Mouse (Mus musculus) right cerebral cortex, postnatal 14 days (tissue): ENCODE data around the gene Gm20388.
A peak's percentile ranks its signal among the peaks of the same experiment; 100 is the strongest.
"Not testable (repeated sequence)": the region's sequence is repeated elsewhere in the genome, so short reads cannot be mapped to it uniquely, and the experiment has no call there.

Source experiments
- DNase-seq: peaks from one replicate; pipeline ENCODE4 v3.0.0; 2022

Gm20388 gene

DNA sequence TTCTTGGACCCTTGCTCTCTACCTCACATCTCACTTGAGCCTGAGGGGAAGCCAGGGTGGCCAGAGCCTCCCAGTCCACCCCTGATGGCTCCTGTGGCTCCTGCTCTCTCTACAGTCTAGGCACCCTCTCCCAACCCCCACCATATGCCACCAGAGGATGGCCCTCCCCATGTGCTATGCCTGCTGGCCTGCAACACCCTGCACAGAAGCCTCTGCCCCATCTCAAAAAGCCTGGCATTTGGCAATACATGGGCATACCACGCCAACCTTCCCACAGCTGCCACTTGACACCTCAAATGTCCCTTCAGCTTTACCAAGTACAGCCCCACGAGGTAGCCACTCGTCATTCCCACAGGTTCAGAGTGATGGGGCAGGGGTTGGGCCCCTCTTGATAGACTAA, 1732.2 kb downstream of the Gm20388 start:
- no peak for DNase-seq

GRCm38 (mm10) chr8:121643384-121643783, 1732.7 kb downstream of the Gm20388 start:
- no peak for DNase-seq

DNA sequence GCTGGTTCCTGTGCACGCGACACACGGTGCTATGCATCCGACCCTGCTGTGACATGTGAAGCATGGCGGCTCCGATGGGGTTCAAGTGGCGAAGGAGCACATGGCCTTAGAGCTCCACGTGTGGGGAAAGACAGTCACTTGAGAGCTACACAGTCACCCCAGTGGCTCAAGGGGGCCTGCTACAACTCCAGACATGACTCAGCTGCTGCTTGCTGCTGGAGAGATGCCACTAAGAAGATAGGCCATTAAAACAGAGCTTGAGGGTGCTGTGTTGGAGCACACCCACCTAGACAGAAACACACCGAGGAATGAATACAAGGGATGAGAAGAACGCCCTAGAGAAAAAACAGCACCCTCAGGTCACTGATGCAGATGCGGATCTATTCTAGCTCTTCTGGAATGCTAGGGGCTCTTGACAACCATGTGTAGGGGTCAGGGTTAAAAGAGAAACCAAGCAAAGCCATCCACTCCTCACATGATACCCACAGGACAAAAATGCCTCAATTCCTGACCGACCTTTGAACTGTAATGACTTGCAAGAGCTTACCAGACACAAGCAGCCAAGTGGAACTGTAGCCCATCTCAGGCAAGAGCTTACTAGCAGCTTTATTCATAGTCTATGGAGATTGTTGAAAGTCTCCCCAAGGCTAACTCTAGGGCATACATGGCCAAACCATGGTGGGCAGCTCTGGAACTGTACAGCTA, 1737.0 kb downstream of the Gm20388 start:
- no peak for DNase-seq

GRCm38 (mm10) chr8:121648451-121648850, 1737.8 kb downstream of the Gm20388 start:
- no peak for DNase-seq

GRCm38 (mm10) chr8:121649423-121649822, 1738.8 kb downstream of the Gm20388 start:
- no peak for DNase-seq

DNA sequence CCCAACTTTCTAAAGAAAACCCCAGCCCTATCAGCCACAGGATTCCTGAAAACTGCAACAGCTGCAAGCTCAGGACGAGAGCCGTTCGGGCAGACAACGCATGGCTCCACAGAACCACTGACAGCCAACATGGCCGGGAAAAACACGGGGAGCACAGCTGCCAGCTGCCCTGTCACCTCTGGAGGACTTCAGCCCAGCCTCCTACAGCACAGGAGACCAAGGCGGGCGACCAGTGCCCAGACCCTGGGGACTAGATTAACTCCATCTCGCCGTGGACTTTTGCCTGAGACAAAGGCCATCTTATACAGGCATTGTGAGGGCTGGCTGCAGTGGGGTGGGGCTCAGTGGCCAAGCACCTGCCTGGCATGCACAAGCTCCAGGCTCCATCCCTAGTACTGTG, 1739.3 kb downstream of the Gm20388 start:
- no peak for DNase-seq

DNA sequence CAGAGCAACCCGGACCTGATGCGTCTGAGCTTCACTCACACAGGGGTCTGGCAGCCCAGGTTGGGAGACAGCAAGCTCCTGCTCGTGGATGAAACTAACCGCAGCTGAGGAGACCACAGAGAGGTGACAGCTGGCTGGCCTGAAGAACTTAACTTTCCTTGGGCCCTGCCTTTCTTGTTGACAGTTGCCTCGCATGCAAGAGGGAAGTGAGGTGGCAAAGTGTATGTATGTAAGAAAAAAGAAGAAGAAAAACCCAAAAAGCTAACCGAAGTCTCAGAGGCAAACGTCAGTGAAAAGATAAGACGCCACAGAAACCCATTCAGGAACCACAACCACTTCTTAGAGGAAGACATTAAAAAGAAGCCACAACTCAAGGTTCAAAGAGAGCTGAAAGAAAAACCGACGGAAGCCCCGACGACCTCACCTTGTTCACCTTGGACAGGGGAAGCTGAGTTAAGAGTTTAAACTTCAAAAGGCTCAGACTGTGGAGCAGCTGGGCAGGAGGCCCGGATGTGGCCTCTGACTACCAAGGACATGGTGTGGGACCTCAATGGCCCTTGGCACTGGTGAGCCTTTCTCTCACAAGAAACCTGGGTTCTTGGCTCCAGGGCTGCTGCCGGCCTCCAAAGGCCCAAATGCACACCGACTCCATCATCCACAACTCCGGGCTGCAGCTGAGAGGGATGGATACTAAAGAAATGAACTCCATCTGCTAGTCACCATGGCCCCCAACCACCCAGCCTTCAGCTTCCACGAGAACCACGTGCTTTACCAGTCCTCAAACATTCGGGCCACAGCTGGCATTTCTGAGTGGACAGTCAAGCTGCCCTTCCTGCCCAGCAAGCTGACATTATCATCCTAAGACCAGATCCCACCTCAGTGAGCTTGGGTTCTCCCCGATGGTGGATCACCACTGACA, 1740.0 kb downstream of the Gm20388 start:
- DNase-seq, result no peak

DNA sequence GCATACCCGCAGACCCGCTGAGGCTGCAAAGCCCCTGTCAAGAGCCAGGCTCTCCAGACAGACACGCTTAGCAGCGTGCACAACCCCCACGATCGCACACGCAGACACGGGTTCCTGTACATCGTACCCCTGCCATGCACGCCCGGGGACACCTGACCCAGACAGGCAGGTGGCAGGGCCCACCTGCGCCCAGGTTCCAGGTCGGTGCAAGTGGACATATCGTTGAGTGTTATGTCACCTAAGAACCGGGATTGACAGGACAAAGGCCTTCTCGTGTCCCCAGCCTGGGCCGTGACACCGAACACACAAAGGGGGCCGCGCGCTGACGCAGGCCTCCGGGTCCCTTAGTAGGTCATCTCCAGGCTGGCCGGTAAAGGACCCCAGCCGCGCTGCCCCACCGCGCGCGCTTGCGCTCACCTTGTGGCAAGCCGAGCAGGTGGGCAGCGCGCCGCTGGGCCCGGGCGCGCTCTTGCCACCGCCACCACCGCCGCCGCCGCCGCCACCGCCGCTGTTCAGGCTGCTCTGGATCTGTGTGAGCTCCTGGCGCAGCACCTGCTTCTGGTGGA, 1740.8 kb downstream of the Gm20388 start:
- peak; percentile 51 for DNase-seq

DNA sequence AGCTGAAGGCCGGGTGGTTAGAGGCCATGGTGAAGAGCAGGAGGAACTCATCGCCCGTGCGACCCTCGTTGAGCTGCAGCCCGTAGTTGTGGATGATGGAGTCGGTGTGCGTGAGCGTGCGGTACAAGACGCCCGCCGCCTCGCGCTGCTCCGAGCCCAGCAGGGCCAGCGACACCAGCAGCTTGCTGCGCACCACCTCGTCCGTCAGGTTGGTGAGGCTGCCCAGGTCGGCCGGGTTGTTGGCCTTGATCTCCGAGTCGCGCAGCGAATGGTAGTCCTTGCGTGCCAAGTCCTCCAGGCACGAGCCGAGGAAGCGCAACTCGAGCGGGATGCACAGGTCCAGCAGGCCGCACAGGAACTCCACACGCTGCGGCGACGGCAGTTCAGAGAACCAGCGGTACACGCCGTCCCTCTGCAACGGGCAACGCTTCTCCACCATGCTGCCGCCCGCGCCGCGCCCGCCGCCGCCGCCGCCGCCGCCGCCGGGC, 1741.3 kb downstream of the Gm20388 start:
- peak; percentile 43 for DNase-seq

- DNase-seq, result peak; percentile 99
Measured at GRCm38 (mm10) chr8:121652774-121653323, 1742.2 kb downstream of the Gm20388 start, which contains the start of gene Zcchc14. TSS of gene Zcchc14 (minus strand) at chr8:121652901.

DNA sequence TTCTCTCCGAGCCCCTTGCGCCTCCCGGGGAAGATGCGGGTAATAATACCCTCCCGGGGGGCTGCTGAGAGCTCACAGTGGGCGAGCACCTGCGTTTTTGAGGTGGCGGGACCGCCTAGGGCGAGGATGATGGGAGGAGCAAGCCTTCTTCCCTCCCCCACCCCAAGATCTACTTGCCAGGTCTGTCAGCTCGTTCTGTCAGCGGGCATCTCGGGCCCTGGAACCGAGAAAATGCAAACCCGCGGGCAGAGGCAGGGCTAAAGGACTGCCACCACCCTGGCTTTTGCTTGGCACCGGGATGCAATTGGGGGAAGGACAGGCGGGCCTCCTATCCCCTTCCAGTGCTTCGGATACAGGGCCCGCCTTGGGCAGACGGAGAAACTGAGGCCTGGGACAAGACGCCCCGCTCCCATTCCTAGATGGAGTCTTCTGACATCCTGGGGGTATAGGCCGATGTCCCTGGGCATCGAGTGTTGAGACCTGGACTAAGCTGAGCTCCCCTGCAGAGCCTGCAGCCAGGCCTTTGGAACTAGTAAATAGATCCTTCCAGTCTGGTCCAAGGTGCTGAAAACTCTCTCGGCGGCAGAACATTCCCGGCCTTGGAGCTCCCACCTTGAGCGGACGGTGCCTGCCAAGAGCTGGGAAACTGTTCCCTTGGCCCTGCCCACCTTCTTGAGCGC, 1742.8 kb downstream of the Gm20388 start:
- no peak for DNase-seq

DNA sequence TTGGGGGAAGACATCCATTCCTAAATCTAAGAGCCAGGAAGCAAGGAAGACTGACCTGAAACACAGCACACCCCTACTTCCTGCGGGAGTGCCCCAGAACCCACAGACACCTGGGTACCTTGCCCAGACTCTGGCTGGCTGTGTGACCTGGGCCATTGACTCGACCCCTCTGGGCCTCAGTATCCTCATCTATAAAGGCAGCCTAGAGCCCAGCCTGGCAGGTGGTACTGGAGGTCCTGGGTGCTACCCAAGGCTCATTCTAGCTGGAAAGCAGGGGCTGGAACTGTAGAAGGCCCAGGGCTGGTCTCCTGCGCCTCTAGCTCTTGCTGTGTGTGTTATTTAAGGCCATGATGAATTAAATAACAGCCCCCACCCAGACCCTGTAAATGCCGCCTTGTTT, 1743.5 kb downstream of the Gm20388 start:
- no peak for DNase-seq

DNA sequence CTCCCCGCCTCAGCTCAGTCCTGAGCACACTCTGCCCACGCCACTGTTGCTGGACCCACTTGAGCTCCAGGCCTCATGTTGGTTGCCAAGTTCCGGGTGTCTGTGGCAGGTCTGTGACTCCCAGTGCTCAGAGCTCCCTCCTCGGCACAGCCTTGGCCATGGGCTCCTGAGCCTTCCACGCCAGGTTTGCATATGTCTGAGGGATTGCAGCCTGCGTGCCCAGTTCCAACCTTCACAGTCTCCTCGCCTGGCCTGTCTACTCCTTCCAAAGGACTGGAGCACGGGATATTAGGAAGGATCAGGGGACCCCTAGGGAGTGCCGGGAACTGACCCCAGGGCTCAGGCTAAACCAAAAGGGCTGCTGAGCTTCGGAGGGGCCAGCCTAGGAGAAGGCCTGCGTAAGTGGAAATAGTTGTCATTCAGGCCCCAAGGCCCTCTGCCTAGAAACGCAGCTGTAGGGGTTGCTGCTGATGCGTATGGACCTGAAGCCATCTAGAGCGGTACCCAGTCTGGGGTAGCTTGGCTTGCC, 1744.4 kb downstream of the Gm20388 start:
- no peak for DNase-seq

DNA sequence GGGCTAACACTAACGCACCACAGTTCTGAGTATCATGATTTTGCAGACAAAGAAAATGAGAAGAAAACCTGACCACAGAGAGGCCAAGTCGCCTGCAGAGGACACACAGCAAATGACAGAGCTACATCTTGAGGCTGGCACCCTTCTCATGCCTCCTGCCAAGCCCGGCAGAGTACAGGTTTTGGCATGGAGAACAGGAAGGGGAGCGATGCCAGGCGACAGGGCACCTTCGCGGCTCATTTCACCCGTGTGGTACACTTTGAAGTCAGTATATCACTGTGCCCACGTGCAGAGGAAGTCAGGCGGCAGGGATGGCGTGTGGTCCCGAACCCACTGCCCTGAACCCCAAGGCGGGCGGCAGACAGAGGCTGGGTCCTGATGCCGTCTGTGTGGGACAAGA, 1750.0 kb downstream of the Gm20388 start:
- DNase-seq, result no peak

- no peak for DNase-seq
Measured at GRCm38 (mm10) chr8:121661631-121662357, 1751.2 kb downstream of the Gm20388 start.

DNA sequence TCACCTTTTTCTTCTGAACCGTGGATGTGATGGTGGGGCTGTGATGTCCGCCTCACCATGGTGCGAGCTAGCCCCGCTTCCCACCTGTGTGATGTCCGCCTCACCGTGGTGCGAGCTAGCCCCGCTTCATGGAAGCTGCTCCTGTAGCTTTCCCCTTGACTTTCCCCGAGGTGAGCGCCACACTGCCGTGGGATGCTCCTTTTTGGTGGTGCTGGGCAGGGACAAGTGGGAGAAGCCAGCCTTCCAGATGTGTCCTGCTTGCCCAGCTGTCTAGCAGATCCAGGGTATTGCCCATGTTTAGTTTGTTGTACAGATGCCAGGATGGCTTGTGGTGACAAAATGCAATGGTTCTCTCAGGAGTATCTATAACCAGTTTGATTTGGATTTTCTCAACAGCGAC, 1752.5 kb downstream of the Gm20388 start:
- DNase-seq, result no peak

- no peak for DNase-seq
Measured at GRCm38 (mm10) chr8:121665329-121665728, 1754.7 kb downstream of the Gm20388 start.

DNA sequence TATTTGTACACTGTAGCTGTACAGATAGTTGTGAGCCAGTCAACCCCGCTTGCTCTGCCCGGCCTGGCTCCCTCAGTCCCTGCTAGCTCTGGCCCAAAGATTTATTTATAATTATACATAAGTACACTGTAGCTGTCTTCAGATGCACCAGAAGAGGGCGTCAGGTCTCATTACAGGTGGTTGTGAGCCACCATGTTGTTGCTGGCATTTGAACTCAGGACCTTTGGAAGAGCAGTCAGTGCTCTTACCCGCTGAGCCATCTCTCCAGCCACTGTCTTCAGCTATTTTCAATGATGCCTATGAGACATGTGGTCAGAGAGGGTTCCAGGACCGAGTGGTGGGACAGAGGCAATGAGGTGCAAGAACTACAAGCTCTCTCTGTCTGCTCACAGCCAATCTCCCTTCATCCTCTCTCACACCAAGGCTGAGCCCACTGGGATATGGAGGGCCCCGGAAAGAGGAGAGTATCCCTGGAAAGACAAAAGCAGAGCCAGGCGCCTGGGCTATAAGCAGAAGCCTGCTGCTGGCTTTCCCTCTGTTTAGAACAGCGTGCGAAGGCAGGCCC, 1757.4 kb downstream of the Gm20388 start:
- not testable (repeated sequence) for DNase-seq

GRCm38 (mm10) chr8:121668553-121668952, 1757.9 kb downstream of the Gm20388 start:
- no peak for DNase-seq

- DNase-seq, result peak; percentile 34
Measured at GRCm38 (mm10) chr8:121669208-121669607, 1758.6 kb downstream of the Gm20388 start.

DNA sequence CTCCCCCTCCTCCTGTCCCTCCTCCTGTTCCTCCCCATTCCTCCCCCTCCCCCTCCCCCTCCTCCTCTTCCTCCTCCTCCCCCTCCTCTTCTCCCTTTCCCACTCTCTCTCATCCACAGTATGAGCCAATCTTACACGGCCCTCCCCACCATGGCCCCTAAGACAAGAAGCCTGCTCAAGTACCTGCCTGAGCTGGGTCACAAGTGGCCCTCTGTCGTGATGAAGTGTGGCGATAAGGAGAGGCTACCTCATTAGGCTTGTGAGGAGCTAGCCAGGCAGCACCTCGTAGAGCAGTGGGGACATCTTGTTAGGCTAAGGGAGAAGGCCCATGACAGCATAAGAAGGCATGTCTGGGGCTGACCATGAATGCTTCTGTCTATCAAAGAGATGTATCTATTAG, 1762.5 kb downstream of the Gm20388 start:
- DNase-seq, result no peak
